Mouse (Mus musculus) stomach, embryonic 14.5 days (tissue): ENCODE measurements at regions not wholly inside any gene's neighbourhood (a gene's known extent, or its start where the extent isn't known, plus 50 kb on each side); places are given as distances from the start of the nearest gene placed in this dataset.

Source experiments
- ATAC-seq: fragments of 200-750 bp; cut with Nextera tagmentation; 2 replicates; pipeline ENCODE4 v1.8.0; 2017; ENCODE audit warnings: low read depth, moderate TSS enrichment; ENCODE audit not compliant: insufficient number of reproducible peaks, insufficient read depth, low FRiP score
- H3K27ac ChIP-seq: fragments of 300-500 bp; sonication (generic); 2 replicates; pipeline ENCODE4 v1.5.1; 2014; ENCODE audit warnings: mild to moderate bottlenecking, low read length, moderate library complexity, mixed read lengths
- H3K27me3 ChIP-seq: fragments of 300-500 bp; sonication (generic); 2 replicates; pipeline ENCODE4 v1.6.1; 2014; ENCODE audit warnings: low read length, control low read depth, mixed read lengths; ENCODE audit not compliant: control insufficient read depth, insufficient read depth
- H3K36me3 ChIP-seq: fragments of 300-500 bp; sonication (generic); 2 replicates; pipeline ENCODE4 v1.6.1; 2014; ENCODE audit warnings: mild to moderate bottlenecking, control low read depth, low read length, moderate library complexity, mixed read lengths; ENCODE audit not compliant: control insufficient read depth, insufficient read depth
- H3K4me1 ChIP-seq: fragments of 300-500 bp; sonication (generic); 2 replicates; pipeline ENCODE4 v1.6.1; 2014; ENCODE audit warnings: low read length, control low read depth, mixed read lengths; ENCODE audit not compliant: control insufficient read depth, insufficient read depth
- H3K4me2 ChIP-seq: fragments of 300-500 bp; sonication (generic); replicated peaks from 2 replicates; pipeline ENCODE4 v1.6.1; 2014; ENCODE audit warnings: low read depth, low read length, control low read depth
- H3K4me3 ChIP-seq: fragments of 300-500 bp; sonication (generic); 2 replicates; pipeline ENCODE4 v1.5.1; 2014; ENCODE audit warnings: low read depth, low read length, control low read depth
- H3K9ac ChIP-seq: fragments of 300-500 bp; sonication (generic); replicated peaks from 2 replicates; pipeline ENCODE4 v1.6.1; 2014; ENCODE audit warnings: low read depth, mild to moderate bottlenecking, control low read depth, low read length, moderate library complexity, mixed read lengths
- H3K9me3 ChIP-seq: fragments of 300-500 bp; sonication (generic); 2 replicates; pipeline ENCODE4 v1.6.1; 2016; ENCODE audit warnings: low read depth, low read length, control low read depth; ENCODE audit not compliant: control insufficient read depth
- WGBS: fragments of 180-500 bp; shearing (Covaris S2); extraction: QIAGEN DNeasy Blood & Tissue Kit; methylation state at CpG from one replicate; pipeline ENCODE4 v1.1.7; 2014; 5-methylcytosine and 5-hydroxymethylcytosine counted together

DNA sequence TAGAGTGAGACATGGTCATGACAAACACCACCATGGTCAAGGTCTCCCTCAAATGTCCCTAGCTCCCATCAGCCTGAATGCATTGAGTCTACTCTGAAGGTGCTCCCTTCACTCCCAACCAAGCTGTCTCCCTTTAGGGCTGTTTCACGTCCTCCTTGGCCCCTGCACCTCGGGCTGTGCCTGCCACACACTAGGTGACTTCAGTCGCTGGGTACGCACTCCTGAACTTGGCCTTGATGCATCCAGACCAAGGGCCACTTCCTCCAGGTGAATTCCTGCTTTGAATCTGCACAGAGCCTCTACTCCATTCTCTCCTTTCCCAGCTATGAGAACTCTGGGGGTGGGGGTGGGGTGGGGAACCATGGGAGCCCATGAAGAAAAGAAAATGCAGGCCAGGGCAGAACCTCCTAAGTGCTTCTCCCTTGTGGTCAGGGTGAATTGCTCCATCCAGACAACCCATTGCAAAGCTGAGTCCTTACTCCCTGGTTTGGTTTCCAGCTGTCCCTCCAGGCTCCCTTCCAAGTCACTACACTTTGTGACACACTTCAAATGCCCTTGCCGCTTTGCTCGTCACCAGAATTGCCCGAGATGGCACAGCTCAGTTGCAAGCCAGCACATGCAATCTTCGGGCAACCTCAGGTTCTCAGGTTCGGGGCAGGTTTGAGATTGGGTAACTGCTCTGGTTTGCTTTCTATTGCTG, 65.3 kb upstream of the 1700021F07Rik start:
- no peak for ATAC-seq
- Histone ChIP-seq H3K9me3 (no peaks in the 10 kb centered on the region), H3K4me1 (0 out of 2 replicates have a peak, but pooled peaks cover under 1% of the 10 kb centered on the region), H3K27ac (no peak overlapping the region), H3K36me3 (no peaks in the 10 kb centered on the region), H3K9ac (no peak overlapping the region), H3K27me3 (no peaks in the 10 kb centered on the region), H3K4me2 (no peak overlapping the region), H3K4me3 (no peak overlapping the region)
- WGBS = 91% methylated on average over 9 of the region's 9 CpGs

DNA sequence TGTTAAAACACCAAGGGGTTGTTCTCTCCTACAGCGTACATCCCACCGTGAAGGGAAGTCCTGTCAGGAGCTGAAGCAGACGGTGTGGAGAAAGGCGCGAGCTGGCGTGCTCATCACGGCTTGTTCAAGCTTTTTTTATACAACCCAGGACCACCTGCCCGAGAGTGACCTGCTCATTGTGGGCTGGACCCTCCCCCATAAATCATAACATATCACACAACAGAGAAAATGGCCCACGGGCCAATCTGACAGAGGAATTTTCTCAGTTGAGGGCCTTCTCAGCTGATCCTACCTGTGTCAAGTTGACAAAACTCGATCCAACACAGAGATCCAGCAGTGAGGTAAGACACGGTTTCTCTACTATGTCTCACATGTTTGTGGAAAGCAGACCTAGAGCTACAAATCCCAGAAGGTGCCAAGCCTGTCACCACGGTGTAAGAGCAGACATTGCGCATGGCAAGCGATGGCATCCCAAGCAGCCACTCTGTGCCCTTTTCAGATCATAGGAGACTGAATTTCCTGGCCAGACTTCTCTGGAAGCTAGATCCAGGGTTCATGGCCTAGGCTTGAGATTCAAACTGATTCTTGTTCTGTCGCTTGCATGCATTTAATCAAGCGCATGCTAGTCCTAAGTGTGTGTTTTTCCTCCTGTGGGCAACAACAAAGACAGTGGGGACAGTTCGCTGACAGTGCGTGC, 64.6 kb upstream of the 1700021F07Rik start:
- 84% methylated on average over 18 of the region's 18 CpGs for WGBS
- H3K4me2 ChIP-seq = no peak overlapping the region

GRCm38 (mm10) chr2:173458861-173459260, 63.5 kb upstream of the 1700021F07Rik start:
- no peak overlapping the region for H3K4me3 ChIP-seq

More for the DNA sequence above, 64.6 kb upstream of the 1700021F07Rik start:
- H3K4me3 ChIP-seq = no peak overlapping the region
- H3K36me3 ChIP-seq = no peaks in the 10 kb centered on the region
- no peaks in the 10 kb centered on the region for H3K9me3 ChIP-seq
- ATAC-seq = no peak
- H3K4me1 ChIP-seq = no peaks in the 10 kb centered on the region
- no peaks in the 10 kb centered on the region for H3K27me3 ChIP-seq
- H3K9ac ChIP-seq = no peak overlapping the region
- H3K27ac ChIP-seq = no peak overlapping the region

DNA sequence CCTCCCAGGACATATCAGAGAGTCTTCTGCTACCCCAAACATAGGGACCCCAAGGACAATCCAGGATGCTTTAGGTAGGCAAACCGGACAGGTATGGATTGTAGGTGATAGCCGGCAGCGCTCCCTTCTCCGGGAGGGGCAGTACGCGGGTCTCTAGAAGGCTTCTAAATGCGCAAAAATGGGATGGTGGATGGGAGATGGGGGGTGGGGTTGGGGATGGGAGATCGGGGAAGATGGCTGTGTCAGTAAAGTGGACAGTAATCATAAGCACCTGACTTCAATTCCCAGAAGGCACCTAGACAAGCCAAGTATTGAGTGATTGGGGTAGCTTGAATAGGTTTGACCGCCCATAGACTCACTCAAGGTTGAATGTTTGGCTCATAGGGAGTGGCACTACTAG, 59.1 kb upstream of the 1700021F07Rik start:
- Histone ChIP-seq H3K4me2 (no peak overlapping the region), H3K27ac (no peak overlapping the region), H3K27me3 (no peaks in the 10 kb centered on the region), H3K4me3 (no peak overlapping the region), H3K9me3 (no peaks in the 10 kb centered on the region), H3K9ac (no peak overlapping the region), H3K36me3 (no peaks in the 10 kb centered on the region), H3K4me1 (no peaks in the 10 kb centered on the region)
- 95% methylated on average over 9 of the region's 9 CpGs for WGBS
- ATAC-seq = no peak

More at GRCm38 (mm10) chr2:173458861-173459260, 63.5 kb upstream of the 1700021F07Rik start:
- H3K9ac ChIP-seq = no peak overlapping the region
- H3K27ac ChIP-seq = no peak overlapping the region
- H3K4me1 ChIP-seq = no peaks in the 10 kb centered on the region
- no peaks in the 10 kb centered on the region for H3K9me3 ChIP-seq
- H3K36me3 ChIP-seq = no peaks in the 10 kb centered on the region
- no peaks in the 10 kb centered on the region for H3K27me3 ChIP-seq
- ATAC-seq = no peak
- no peak overlapping the region for H3K4me2 ChIP-seq
- WGBS = 88% methylated on average over 12 of the region's 12 CpGs

- Histone ChIP-seq H3K27ac (no peak overlapping the region), H3K9me3 (no peaks in the 10 kb centered on the region), H3K9ac (no peak overlapping the region), H3K4me3 (no peak overlapping the region), H3K4me1 (no peaks in the 10 kb centered on the region), H3K27me3 (no peaks in the 10 kb centered on the region), H3K36me3 (no peaks in the 10 kb centered on the region), H3K4me2 (no peak overlapping the region)
- 96% methylated on average over 2 of the region's 2 CpGs for WGBS
- ATAC-seq = no peak
Observed at GRCm38 (mm10) chr2:173464562-173464961, 57.8 kb upstream of the 1700021F07Rik start.

DNA sequence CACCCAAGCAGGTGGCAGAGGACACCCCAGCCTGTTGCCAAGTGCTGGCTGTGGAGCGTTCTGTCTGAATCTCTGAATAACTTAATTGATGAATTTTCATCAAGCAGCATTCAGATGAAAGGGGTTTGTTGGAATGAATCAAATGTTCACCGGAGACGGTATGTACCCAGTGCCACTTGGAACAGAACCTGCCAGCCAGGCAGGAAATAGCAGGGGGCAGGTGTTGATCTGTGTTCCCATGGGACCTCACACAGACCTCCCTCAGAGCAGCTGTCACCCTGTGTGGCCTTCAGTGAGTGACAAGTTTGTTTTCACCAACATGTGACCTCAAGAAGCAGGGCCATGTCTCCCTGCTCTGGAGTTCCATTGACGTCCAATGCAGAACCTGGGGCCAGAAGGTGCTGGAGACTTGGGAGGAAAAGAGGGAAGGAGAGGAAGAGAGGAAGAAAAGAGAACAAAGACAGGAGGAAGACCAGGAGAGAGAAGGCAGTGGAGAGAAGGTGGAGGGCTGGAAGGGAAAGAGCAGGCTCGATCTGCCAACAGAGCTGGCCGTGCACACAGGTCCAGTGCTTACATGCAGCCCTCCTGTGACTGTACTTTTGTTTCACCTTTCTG, 57.3 kb upstream of the 1700021F07Rik start:
- Histone ChIP-seq H3K9me3 (no peaks in the 10 kb centered on the region), H3K4me3 (no peak overlapping the region), H3K27me3 (no peaks in the 10 kb centered on the region), H3K4me2 (no peak overlapping the region), H3K36me3 (no peaks in the 10 kb centered on the region), H3K27ac (no peak overlapping the region), H3K9ac (no peak overlapping the region), H3K4me1 (no peaks in the 10 kb centered on the region)
- no peak for ATAC-seq
- whole genome bisulfite sequencing = 70% methylated on average over 6 of the region's 6 CpGs

- Histone ChIP-seq H3K9me3 (no peaks in the 10 kb centered on the region), H3K27me3 (no peaks in the 10 kb centered on the region), H3K27ac (no peak overlapping the region), H3K9ac (no peak overlapping the region), H3K36me3 (no peaks in the 10 kb centered on the region), H3K4me2 (no peak overlapping the region), H3K4me1 (no peaks in the 10 kb centered on the region), H3K4me3 (no peak overlapping the region)
- no peak for ATAC-seq
- 85% methylated on average over 3 of the region's 3 CpGs for WGBS
Observed at GRCm38 (mm10) chr2:173468136-173468535, 54.2 kb upstream of the 1700021F07Rik start.

DNA sequence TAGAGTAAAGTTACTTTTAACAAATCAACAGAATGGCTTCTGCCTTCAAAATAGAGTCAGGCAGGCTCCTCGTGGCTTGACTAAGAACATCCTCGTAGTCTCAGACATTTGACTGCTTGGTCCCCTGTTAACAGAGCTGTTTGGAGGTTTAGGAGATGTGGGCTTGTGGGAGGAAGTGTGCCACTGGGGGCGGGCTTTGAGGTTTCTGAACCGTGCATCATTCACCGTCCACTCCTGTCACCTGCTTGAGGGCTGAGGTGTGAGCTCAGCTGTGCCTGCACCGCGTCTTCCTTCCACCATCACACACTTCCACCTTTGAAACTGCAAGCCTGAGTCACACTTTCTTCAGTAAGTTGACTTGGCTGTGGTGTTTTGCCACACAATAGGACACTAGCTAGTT, 52.6 kb upstream of the 1700021F07Rik start:
- 66% methylated on average over 7 of the region's 7 CpGs for WGBS

More for the DNA sequence above, 52.6 kb upstream of the 1700021F07Rik start:
- ATAC-seq = no peak
- H3K9ac ChIP-seq = no peak overlapping the region
- H3K4me3 ChIP-seq = no peak overlapping the region
- H3K27ac ChIP-seq = no peak overlapping the region
- H3K36me3 ChIP-seq = no peaks in the 10 kb centered on the region
- no peak overlapping the region for H3K4me2 ChIP-seq
- no peaks in the 10 kb centered on the region for H3K9me3 ChIP-seq
- no peaks in the 10 kb centered on the region for H3K27me3 ChIP-seq
- no peaks in the 10 kb centered on the region for H3K4me1 ChIP-seq
